Mouse (Mus musculus) hindbrain, embryonic 11.5 days (tissue): Measurements from ENCODE around the gene Unc80. TPM values are rescaled to one million over a fixed set of nuclear protein-coding genes. Genes with fewer than 3 reads are reported as not detected.

ENCODE experiments used
- ATAC-seq: fragments of 200-750 bp; cut with Nextera tagmentation; 2 replicates; pipeline ENCODE4 v1.8.0; 2017; ENCODE audit warnings: mild to moderate bottlenecking, moderate TSS enrichment, moderate library complexity; ENCODE audit not compliant: low FRiP score
- DNase-seq: peaks from one replicate; pipeline ENCODE4 v3.0.0-alpha.2; 2015; ENCODE audit warnings: low spot score
- H3K27ac ChIP-seq: fragments of 300-500 bp; sonication (generic); 2 replicates; pipeline ENCODE4 v1.5.1; 2014; ENCODE audit warnings: mild to moderate bottlenecking, low read depth, low read length
- H3K27me3 ChIP-seq: fragments of 300-500 bp; sonication (generic); 2 replicates; pipeline ENCODE4 v1.6.1; 2014; ENCODE audit warnings: mild to moderate bottlenecking, low read length, moderate library complexity, mixed read lengths; ENCODE audit not compliant: control insufficient read depth, insufficient read depth
- H3K36me3 ChIP-seq: fragments of 300-500 bp; sonication (generic); 2 replicates; pipeline ENCODE4 v1.6.1; 2014; ENCODE audit warnings: mild to moderate bottlenecking, low read length, moderate library complexity, mixed read lengths; ENCODE audit not compliant: control insufficient read depth, insufficient read depth
- H3K4me1 ChIP-seq: fragments of 300-500 bp; sonication (generic); replicated peaks from 2 replicates; pipeline ENCODE4 v1.6.1; 2014; ENCODE audit warnings: low read length, mixed read lengths; ENCODE audit not compliant: control insufficient read depth, insufficient read depth
- H3K4me2 ChIP-seq: fragments of 300-500 bp; sonication (generic); replicated peaks from 2 replicates; pipeline ENCODE4 v1.6.1; 2014; ENCODE audit warnings: mild to moderate bottlenecking, low read depth, low read length
- H3K4me3 ChIP-seq: fragments of 300-500 bp; sonication (generic); 2 replicates; pipeline ENCODE4 v1.5.1; 2014; ENCODE audit warnings: low read depth, low read length
- H3K9ac ChIP-seq: fragments of 300-500 bp; sonication (generic); 2 replicates; pipeline ENCODE4 v1.6.1; 2014; ENCODE audit warnings: low read depth, low read length
- H3K9me3 ChIP-seq: fragments of 300-500 bp; sonication (generic); 2 replicates; pipeline ENCODE4 v1.6.1; 2016; ENCODE audit warnings: low read length; ENCODE audit not compliant: control insufficient read depth
- WGBS: fragments of 180-500 bp; shearing (Covaris S2); extraction: QIAGEN DNeasy Blood & Tissue Kit; methylation state at CpG from one replicate; pipeline ENCODE4 v1.1.7; 2014; 5-methylcytosine and 5-hydroxymethylcytosine counted together
- polyA plus RNA-seq: library from polyadenylated mRNA; unstranded; fragments of >200 nt; fragmentation: Nextera tagmentation; extraction: Ambion mirVana; gene quantifications from 2 replicates; pipeline ENCODE4 v1.2.1, GENCODE M21; 2014

Unc80 gene
- polyA plus RNA-seq, 1 experiment from 2014 or later, result 1.3 TPM

DNA sequence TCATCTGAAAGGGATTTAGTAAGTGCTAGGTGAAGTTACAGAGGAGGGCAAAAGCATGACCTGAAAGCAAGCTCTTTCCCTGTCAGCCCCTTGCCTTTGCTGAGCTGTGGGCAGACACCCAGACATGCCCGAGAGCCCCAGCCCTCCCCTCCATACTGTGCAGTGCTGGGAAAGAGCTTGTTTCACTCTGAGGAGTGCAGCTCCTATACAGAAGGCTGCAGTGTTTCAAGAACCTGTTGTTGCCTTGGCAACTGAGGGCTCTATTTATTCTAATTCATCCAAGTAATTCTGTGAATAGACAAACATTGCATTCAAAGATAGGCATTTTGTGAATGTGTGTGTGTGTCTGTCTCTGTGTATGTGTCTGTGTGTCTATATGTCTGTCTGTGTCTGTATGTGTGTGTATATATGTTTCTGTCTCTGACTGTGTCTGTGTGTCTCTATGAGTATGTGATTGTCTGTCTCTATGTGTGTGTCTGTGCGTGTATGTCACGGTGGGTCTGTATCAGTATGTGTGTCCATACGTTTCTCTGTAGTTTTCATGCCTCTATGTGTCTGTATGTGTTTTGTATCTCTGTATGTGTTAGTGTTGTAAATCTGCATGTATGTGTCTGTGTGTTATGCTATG is 187.1 kb downstream of the Unc80 start:
- H3K27ac ChIP-seq, result peak overlapping the region; percentile 30; the same call in 1 of the 2 replicates
- H3K4me1 ChIP-seq, result no peaks in the 10 kb centered on the region
- no peaks in the 10 kb centered on the region for H3K36me3 ChIP-seq
- H3K4me2 ChIP-seq, result no peak overlapping the region
- no peaks in the 10 kb centered on the region for H3K9me3 ChIP-seq
- WGBS, result 57% methylated on average over 4 of the region's 4 CpGs
- no peaks in the 10 kb centered on the region for H3K27me3 ChIP-seq
- H3K4me3 ChIP-seq, result no peak overlapping the region
- no peak overlapping the region for H3K9ac ChIP-seq
- ATAC-seq (peak; percentile 97), DNase-seq (peak; percentile 43)

DNA sequence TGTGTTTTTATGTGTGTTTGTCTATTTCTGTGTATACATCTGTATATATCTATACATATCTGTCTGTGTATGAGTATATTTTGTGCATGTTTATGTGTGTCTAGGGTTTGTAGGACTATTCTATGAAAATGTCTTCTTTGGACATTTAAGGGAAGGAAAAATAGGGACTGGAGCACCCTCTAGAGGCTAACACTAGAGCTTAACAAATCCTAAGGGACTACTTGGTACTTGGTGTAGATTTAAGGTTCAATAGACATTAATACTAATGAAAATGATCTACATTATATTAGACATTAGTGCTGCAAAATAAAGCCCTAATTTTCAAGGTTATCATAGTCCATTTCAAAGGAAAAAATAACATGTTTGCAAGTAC is 187.6 kb downstream of the Unc80 start:
- ATAC-seq (peak; percentile 68), DNase-seq (peak; percentile 57)
- Histone ChIP-seq H3K27ac (peak overlapping the region; percentile 30; the same call in 1 of the 2 replicates), H3K4me2 (no peak overlapping the region), H3K36me3 (no peaks in the 10 kb centered on the region), H3K27me3 (no peaks in the 10 kb centered on the region), H3K9me3 (no peaks in the 10 kb centered on the region), H3K4me3 (no peak overlapping the region), H3K9ac (no peak overlapping the region), H3K4me1 (no peaks in the 10 kb centered on the region)

DNA sequence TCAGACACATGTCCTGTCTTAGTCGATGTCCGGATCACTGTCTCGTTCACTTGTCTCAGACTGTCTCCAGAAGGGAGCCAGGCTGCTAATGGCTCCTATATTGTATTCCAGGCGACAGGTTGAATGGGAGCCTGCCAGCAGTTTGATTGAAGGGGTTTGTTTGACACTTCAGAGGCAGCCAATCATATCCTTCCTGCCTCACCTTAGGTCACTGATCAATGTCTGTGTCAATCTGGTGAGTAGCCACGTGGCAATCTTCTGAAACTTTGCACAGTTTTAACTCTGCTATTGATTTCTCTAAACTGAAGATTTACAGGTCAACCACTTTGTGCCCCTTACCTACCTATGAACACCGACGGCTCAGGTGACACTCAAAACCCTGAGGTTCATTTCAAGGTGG is 203.3 kb downstream of the Unc80 start:
- H3K9me3 ChIP-seq, result no peaks in the 10 kb centered on the region
- no peak overlapping the region for H3K9ac ChIP-seq
- 68% methylated on average over 7 of the region's 7 CpGs for WGBS
- ATAC-seq (no peak), DNase-seq (no peak)
- no peak overlapping the region for H3K4me2 ChIP-seq
- no peaks in the 10 kb centered on the region for H3K27me3 ChIP-seq
- H3K4me1 ChIP-seq, result no peaks in the 10 kb centered on the region
- no peak overlapping the region for H3K27ac ChIP-seq
- H3K36me3 ChIP-seq, result no peaks in the 10 kb centered on the region
- H3K4me3 ChIP-seq, result no peak overlapping the region

DNA sequence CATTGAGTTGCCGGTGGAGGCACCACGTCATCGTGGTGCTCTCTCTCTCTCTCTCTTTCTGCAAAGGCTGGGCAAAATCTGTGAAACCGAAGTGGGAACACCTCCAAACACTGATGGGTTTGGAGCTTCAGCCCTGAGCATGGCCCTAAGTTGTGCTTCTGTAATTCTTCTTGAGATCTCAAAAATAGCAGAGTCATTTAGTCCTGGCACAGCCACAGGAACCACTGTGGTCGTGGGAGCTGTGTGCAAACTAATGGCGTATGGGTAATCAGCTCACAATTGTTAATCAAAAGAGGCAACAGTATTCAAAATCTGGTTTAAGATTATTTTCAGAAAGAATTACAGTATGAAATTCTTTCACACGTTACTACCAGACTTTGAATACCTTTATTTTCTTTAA is 204.6 kb downstream of the Unc80 start:
- Histone ChIP-seq H3K36me3 (no peaks in the 10 kb centered on the region), H3K27ac (no peak overlapping the region), H3K4me1 (no peaks in the 10 kb centered on the region), H3K9me3 (no peaks in the 10 kb centered on the region), H3K27me3 (no peaks in the 10 kb centered on the region), H3K4me2 (no peak overlapping the region), H3K9ac (no peak overlapping the region), H3K4me3 (no peak overlapping the region)
- ATAC-seq, result no peak
- no peak for DNase-seq
- 89% methylated on average over 7 of the region's 7 CpGs for WGBS

DNA sequence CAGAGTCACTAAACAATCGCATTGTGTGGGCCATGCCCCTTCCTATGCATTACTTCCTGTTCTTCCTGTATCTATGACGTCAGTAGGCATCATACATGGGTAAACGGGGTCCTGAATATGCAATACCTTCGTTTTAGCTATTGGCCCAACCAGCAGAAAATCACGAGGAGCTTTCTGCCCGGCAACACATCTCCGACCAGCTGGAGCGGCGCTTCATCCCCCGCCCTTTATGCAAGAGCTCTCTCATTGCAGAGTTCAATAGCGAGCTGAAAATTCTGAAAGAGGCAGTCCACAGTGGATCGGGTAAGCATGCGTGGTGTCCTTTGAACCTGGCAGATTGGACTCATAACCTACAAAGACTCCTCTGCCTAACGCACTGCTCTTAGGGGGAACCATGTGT is 209.8 kb downstream of the Unc80 start:
- Histone ChIP-seq H3K4me1 (no peaks in the 10 kb centered on the region), H3K27me3 (no peaks in the 10 kb centered on the region), H3K27ac (no peak overlapping the region), H3K4me3 (no peak overlapping the region), H3K36me3 (no peaks in the 10 kb centered on the region), H3K9me3 (no peaks in the 10 kb centered on the region), H3K9ac (no peak overlapping the region), H3K4me2 (no peak overlapping the region)
- ATAC-seq, result no peak
- no peak for DNase-seq
- 78% methylated on average over 14 of the region's 14 CpGs for WGBS

DNA sequence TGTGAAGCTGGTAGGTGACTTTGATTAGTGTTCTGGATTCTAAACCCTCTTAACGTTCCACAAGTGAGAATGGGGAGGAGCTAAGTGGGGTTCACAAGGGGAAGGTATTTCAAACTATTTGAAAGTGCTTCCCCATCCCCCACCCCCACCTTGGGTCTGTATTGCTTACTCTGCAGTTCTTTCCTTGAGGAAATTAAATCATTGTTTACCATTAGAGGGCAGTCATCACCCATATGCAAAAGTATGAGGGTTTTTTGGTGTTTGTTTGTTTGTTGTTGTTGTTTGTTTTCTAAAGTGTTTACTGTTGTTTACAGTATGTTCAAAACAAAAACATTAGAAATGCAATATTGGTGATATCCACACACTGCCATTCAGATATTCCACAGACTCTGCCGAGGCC is 210.5 kb downstream of the Unc80 start:
- Histone ChIP-seq H3K9me3 (no peaks in the 10 kb centered on the region), H3K36me3 (no peaks in the 10 kb centered on the region), H3K4me2 (no peak overlapping the region), H3K9ac (no peak overlapping the region), H3K27me3 (no peaks in the 10 kb centered on the region), H3K27ac (no peak overlapping the region), H3K4me3 (no peak overlapping the region), H3K4me1 (no peaks in the 10 kb centered on the region)
- WGBS, result 66% methylated on average over 2 of the region's 2 CpGs
- DNase-seq (no peak), ATAC-seq (no peak)

DNA sequence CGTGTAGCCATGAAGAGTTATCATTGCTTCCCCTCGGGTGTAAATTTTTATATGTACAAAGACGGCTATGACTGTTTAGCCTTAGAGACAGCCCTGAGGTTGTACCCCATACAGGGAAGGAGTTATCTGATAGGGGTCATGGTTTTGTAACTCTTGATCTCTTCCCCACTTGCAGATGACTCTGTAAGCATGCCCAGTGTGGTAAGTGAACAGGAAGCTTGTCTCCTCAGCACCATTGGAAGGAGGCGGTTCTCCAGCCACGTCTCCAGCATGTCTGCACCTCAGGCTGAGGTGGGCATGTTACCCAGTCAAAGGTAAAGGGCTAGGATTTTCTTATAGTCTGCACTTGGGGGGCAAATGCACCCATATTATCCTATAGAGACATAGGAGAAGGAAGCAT is 214.8 kb downstream of the Unc80 start:
- Histone ChIP-seq H3K27ac (no peak overlapping the region), H3K9me3 (no peaks in the 10 kb centered on the region)
- 89% methylated on average over 5 of the region's 5 CpGs for WGBS

DNA sequence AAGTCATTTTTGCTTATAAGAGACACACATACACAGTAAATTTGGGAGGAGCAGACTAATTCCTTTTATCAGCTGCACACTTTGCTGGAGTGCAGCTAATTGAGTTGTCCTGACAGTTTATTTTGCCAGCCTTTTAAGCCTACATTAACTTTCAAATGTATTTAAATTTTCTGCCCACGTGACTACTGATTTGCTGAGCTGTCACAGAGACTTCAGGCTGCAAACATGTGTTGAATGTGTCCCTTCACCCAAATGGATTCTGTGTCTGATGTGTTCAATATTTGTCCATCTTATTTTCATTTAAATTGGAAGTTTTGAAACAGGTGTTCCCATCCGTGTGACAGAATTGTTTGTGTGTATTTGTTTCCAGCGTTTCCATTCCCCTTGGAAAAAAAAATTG is 223.6 kb downstream of the Unc80 start:
- no peak for ATAC-seq
- no peak overlapping the region for H3K4me2 ChIP-seq
- no peak overlapping the region for H3K27ac ChIP-seq
- no peaks in the 10 kb centered on the region for H3K9me3 ChIP-seq
- no peaks in the 10 kb centered on the region for H3K36me3 ChIP-seq
- H3K4me1 ChIP-seq, result no peaks in the 10 kb centered on the region
- no peak overlapping the region for H3K4me3 ChIP-seq
- no peaks in the 10 kb centered on the region for H3K27me3 ChIP-seq
- no peak for DNase-seq
- WGBS, result 77% methylated on average over 3 of the region's 3 CpGs
- no peak overlapping the region for H3K9ac ChIP-seq

More for the DNA sequence above, 214.8 kb downstream of the Unc80 start:
- H3K36me3 ChIP-seq, result no peaks in the 10 kb centered on the region
- no peaks in the 10 kb centered on the region for H3K27me3 ChIP-seq
- ATAC-seq, result no peak
- no peak overlapping the region for H3K9ac ChIP-seq
- DNase-seq, result no peak
- no peak overlapping the region for H3K4me2 ChIP-seq
- no peaks in the 10 kb centered on the region for H3K4me1 ChIP-seq
- no peak overlapping the region for H3K4me3 ChIP-seq

DNA sequence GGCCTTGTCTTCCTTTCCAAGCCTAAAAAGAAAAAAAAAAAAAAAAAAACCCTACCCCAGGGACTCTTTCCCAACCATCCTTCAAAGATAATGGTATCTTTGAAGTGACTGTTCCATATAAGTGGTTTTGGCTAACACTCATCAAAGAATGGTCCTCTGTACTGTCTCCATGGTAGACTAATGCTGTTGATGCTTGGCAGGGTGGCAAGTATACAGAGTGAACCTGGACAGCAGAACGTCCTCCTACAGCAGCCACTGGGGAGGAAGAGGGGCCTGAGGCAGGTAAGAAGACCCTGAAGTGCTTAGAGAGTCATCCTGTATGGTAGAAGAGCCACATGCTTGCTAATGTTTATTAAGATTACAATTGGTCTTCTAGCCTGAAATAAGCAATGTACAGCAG is 224.1 kb downstream of the Unc80 start:
- Histone ChIP-seq H3K36me3 (no peaks in the 10 kb centered on the region), H3K4me1 (no peaks in the 10 kb centered on the region), H3K4me2 (no peak overlapping the region), H3K9ac (no peak overlapping the region), H3K27ac (no peak overlapping the region), H3K4me3 (no peak overlapping the region), H3K9me3 (no peaks in the 10 kb centered on the region), H3K27me3 (no peaks in the 10 kb centered on the region)
- ATAC-seq (no peak), DNase-seq (no peak)
- 73% methylated on average over 1 of the region's 1 CpGs for WGBS
